Mouse (Mus musculus): Measurements from ENCODE around the gene Hal.

GRCm38 (mm10) chr10:93447398-93447797 lies 41.2 kb upstream of the Hal start:
- no peak for TF ChIP-seq POLR2AphosphoS5 (IDR thresholded peaks at IDR 0.05; ENCODE audit: insufficient replicate concordance, low read depth, low read length)
- no peak for TF ChIP-seq CTCF (IDR thresholded peaks at IDR 0.05; ENCODE audit: low read depth, low read length)
- no peak for TF ChIP-seq GATA1 (IDR thresholded peaks at IDR 0.05; ENCODE audit: borderline replicate concordance, low read length)
- no peak for TF ChIP-seq TAL1 (conservative IDR thresholded peaks at IDR 0.05; ENCODE audit: low read depth, low read length)

Measured in G1E (cell line).